Mouse (Mus musculus) embryonic facial prominence, embryonic 15.5 days (tissue): ENCODE measurements around the gene Hbb-bh1. TPM values are rescaled to one million over a fixed set of nuclear protein-coding genes. Genes with fewer than 3 reads are reported as not detected.
"Not testable (repeated sequence)": the region's sequence is repeated elsewhere in the genome, so short reads cannot be mapped to it uniquely, and the experiment has no call there.

Experiments
- ATAC-seq: fragments of 200-750 bp; cut with Nextera tagmentation; 2 replicates; pipeline ENCODE4 v1.8.0; 2017; ENCODE audit warnings: low read depth, moderate TSS enrichment; ENCODE audit not compliant: insufficient number of reproducible peaks, low FRiP score, low TSS enrichment
- H3K27ac ChIP-seq: fragments of 300-500 bp; sonication (generic); replicated peaks from 2 replicates; pipeline ENCODE4 v1.5.1; 2015; ENCODE audit warnings: mild to moderate bottlenecking, inconsistent platforms
- H3K27me3 ChIP-seq: fragments of 300-500 bp; sonication (generic); 2 replicates; pipeline ENCODE4 v1.6.1; 2015; ENCODE audit warnings: inconsistent platforms
- H3K36me3 ChIP-seq: fragments of 300-500 bp; sonication (generic); 2 replicates; pipeline ENCODE4 v1.6.1; 2015; ENCODE audit warnings: mild to moderate bottlenecking, inconsistent platforms
- H3K4me1 ChIP-seq: fragments of 300-500 bp; sonication (generic); 2 replicates; pipeline ENCODE4 v1.6.1; 2015; ENCODE audit warnings: inconsistent platforms
- H3K4me2 ChIP-seq: fragments of 300-500 bp; sonication (generic); replicated peaks from 2 replicates; pipeline ENCODE4 v1.6.1; 2015; ENCODE audit warnings: mild to moderate bottlenecking, inconsistent platforms
- H3K4me3 ChIP-seq: fragments of 300-500 bp; sonication (generic); replicated peaks from 2 replicates; pipeline ENCODE4 v1.5.1; 2015; ENCODE audit warnings: mild to moderate bottlenecking, inconsistent platforms
- H3K9ac ChIP-seq: fragments of 300-500 bp; sonication (generic); 2 replicates; pipeline ENCODE4 v1.6.1; 2015; ENCODE audit warnings: inconsistent platforms
- H3K9me3 ChIP-seq: fragments of 300-500 bp; sonication (generic); replicated peaks from 2 replicates; pipeline ENCODE4 v1.6.1; 2016; ENCODE audit warnings: inconsistent platforms
- WGBS: fragments of 180-500 bp; shearing (Covaris S2); methylation state at CpG from one replicate; pipeline ENCODE4 v1.1.7; 2015; 5-methylcytosine and 5-hydroxymethylcytosine counted together
- polyA plus RNA-seq: library from polyadenylated mRNA; unstranded; fragments of >200 nt; fragmentation: Nextera tagmentation; extraction: Ambion mirVana; gene quantifications from 2 replicates; pipeline ENCODE4 v1.2.1, GENCODE M21; 2015

Gene Hbb-bh1
- polyA plus RNA-seq, 1 experiment from 2014 or later, result 4.7 TPM

- H3K27ac ChIP-seq, result no peak overlapping the region
- no peak overlapping the region for H3K4me2 ChIP-seq
- no peak overlapping the region for H3K4me3 ChIP-seq
- no peaks in the 10 kb centered on the region for H3K9me3 ChIP-seq
- H3K27me3 ChIP-seq, result no peaks in the 10 kb centered on the region
- H3K36me3 ChIP-seq, result no peaks in the 10 kb centered on the region
- H3K9ac ChIP-seq, result no peak overlapping the region
- ATAC-seq, result no peak
- 45% methylated on average over 2 of the region's 2 CpGs for WGBS
- H3K4me1 ChIP-seq, result no peaks in the 10 kb centered on the region
These were observed 1.8 kb upstream of the Hbb-bh1 start for GRCm38 (mm10) chr7:103844525-103845325.

DNA sequence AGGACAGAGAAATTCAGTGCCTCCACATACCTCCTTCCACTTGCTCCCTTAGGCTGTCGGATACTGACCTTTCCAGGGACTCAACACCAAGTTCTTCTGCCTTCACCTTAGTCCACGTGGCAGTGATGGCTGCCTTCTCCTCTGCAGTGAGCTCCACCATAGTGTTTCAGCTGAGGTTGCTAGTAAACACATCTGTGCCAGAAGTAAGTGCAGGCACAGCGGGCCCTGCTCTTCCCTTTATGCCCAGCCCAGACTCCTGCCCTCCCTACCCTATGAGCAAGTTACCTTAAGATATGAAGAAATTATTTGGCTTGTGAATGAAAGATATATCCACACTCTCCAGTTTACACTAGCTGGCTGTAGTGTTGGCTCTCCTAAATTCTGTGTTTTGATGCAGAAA is 2.7 kb downstream of the Hbb-bh1 start, which contains the start of gene Hbb-bh2:
Hbb-bh2 (minus strand) TSS at position 253 of the 400 bp plus-strand sequence.
- no peaks in the 10 kb centered on the region for H3K27me3 ChIP-seq
- H3K9me3 ChIP-seq, result no peaks in the 10 kb centered on the region
- ATAC-seq, result no peak
- WGBS, result 65% methylated on average over 3 of the region's 3 CpGs
- H3K9ac ChIP-seq, result no peak within 1 kb of the TSS
- no peaks in the 10 kb centered on the region for H3K4me1 ChIP-seq
- H3K27ac ChIP-seq, result no peak within 1 kb of the TSS
- H3K36me3 ChIP-seq, result no peaks in the 10 kb centered on the region
- H3K4me3 ChIP-seq, result no peak within 1 kb of the TSS
- H3K4me2 ChIP-seq, result no peak within 1 kb of the TSS

DNA sequence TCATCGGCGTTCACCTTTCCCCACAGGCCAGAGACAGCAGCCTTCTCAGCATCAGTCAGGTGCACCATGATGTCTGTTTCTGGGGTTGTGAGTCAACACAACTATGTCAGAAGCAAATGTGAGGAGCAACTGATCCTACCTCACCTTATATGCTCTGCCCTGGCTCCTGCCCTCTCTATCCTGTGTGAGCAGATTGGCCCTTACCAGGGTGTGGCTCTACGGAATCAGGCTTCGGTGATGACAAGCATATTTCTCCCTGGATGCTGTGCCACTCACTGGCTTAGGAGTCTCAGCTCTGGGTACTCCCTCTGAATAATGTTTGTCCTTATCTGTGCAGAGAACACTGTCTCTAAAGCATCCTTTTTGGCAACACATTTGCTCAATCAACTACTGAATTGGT is 15.2 kb downstream of the Hbb-bh1 start, which contains the start of gene Hbb-bs:
Hbb-bs (minus strand) TSS at position 289 of the 400 bp plus-strand sequence.
- 90% methylated on average over 4 of the region's 4 CpGs for WGBS
- no peak for ATAC-seq
- no peak within 1 kb of the TSS for H3K9ac ChIP-seq

GRCm38 (mm10) chr7:103827139-103827538 is 15.8 kb downstream of the Hbb-bh1 start:
- H3K27ac ChIP-seq, H3K9ac ChIP-seq, H3K9me3 ChIP-seq, H3K4me3 ChIP-seq, H3K4me2 ChIP-seq, H3K36me3 ChIP-seq, ATAC-seq, H3K4me1 ChIP-seq, H3K27me3 ChIP-seq: not testable (repeated sequence)
- no CpG with 5 or more reads among the region's 2 CpGs for WGBS

More for the DNA sequence above, 15.2 kb downstream of the Hbb-bh1 start, which contains the start of gene Hbb-bs:
- no peaks in the 10 kb centered on the region for H3K9me3 ChIP-seq
- no peaks in the 10 kb centered on the region for H3K27me3 ChIP-seq
- H3K36me3 ChIP-seq, result no peaks in the 10 kb centered on the region
- H3K4me1 ChIP-seq, result no peaks in the 10 kb centered on the region
- H3K4me2 ChIP-seq, result no peak within 1 kb of the TSS
- H3K27ac ChIP-seq, result no peak within 1 kb of the TSS
- no peak within 1 kb of the TSS for H3K4me3 ChIP-seq

DNA sequence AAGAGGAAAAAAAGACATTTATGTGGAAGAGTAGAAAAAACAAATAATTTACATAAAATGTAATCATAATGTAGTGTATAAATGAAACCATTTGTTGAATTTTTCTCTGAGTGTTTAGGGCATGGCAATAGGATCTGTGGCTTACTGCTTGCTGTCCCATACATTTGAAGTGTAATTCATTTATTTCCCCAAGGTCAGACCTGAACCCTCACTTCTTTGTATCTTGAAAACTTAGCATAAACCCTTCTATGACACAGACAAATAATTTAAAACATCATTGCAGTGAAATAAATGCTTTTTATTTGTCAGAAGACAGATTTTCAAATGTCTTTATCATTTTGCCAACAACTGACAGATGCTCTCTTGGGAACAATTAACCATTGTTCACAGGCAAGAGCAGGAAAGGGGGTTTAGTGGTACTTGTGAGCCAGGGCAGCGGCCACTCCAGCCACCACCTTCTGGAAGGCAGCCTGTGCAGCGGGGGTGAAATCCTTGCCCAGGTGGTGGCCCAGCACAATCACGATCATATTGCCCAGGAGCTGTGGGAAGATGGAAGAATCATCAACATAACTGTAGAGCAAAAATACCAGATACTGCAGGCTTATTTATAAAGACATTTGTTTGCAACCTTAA is 16.6 kb downstream of the Hbb-bh1 start:
- no peak for ATAC-seq
- H3K4me2 ChIP-seq, result no peak overlapping the region
- H3K9ac ChIP-seq, result no peak overlapping the region
- H3K27me3 ChIP-seq, result no peaks in the 10 kb centered on the region
- no peak overlapping the region for H3K27ac ChIP-seq
- WGBS, result 53% methylated on average over 3 of the region's 3 CpGs
- H3K9me3 ChIP-seq, result no peaks in the 10 kb centered on the region
- no peaks in the 10 kb centered on the region for H3K36me3 ChIP-seq
- H3K4me1 ChIP-seq, result no peaks in the 10 kb centered on the region
- no peak overlapping the region for H3K4me3 ChIP-seq

DNA sequence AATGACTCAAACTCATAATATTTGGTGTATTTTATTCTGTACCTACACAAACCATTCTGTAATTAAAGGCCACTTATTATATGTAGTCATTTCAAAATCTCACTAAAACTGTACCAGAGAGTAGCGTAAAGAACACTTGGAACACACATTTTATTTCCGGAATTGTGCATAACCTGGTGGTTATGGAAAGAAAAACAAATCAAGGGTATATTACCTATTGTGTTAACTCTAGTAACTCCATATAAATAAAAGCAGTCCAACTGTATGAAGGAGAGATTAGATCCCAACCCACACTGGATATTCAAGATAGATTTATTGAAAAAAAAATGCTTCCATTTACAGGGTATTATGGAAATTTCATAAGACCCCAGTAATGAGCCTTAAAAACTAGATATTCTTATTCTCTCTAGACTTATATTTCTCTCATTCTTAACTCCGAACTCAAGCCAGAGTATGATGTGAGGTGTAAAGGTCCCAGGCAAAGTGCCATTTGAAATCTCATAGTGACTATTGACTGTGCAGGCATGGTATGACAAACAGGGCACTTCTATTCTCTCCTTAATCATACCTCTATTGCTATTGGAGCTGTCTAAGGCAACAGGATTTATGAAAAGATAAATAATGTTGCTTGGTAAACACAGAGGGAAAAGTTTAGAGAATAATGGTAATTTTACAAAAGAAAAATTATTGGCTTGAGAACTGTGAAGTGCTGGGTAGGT is 17.3 kb downstream of the Hbb-bh1 start:
- H3K27me3 ChIP-seq, result no peaks in the 10 kb centered on the region
- no peak for ATAC-seq
- no peaks in the 10 kb centered on the region for H3K9me3 ChIP-seq

GRCm38 (mm10) chr7:103824597-103824996 is 18.4 kb downstream of the Hbb-bh1 start:
- no peaks in the 10 kb centered on the region for H3K36me3 ChIP-seq
- H3K9ac ChIP-seq, result no peak overlapping the region
- no peak for ATAC-seq
- no peak overlapping the region for H3K4me3 ChIP-seq
- H3K4me2 ChIP-seq, result no peak overlapping the region
- 77% methylated on average over 2 of the region's 2 CpGs for WGBS
- H3K27me3 ChIP-seq, result no peaks in the 10 kb centered on the region
- no peaks in the 10 kb centered on the region for H3K9me3 ChIP-seq
- no peak overlapping the region for H3K27ac ChIP-seq
- H3K4me1 ChIP-seq, result no peaks in the 10 kb centered on the region

More for the DNA sequence above, 17.3 kb downstream of the Hbb-bh1 start:
- H3K4me3 ChIP-seq, result no peak overlapping the region
- H3K36me3 ChIP-seq, result no peaks in the 10 kb centered on the region
- WGBS, result 88% methylated on average over 3 of the region's 3 CpGs
- H3K4me2 ChIP-seq, result no peak overlapping the region
- H3K27ac ChIP-seq, result no peak overlapping the region
- no peak overlapping the region for H3K9ac ChIP-seq
- no peaks in the 10 kb centered on the region for H3K4me1 ChIP-seq

- H3K9ac ChIP-seq, H3K27ac ChIP-seq, ATAC-seq, H3K4me2 ChIP-seq, H3K4me1 ChIP-seq, H3K27me3 ChIP-seq, H3K4me3 ChIP-seq, H3K9me3 ChIP-seq, H3K36me3 ChIP-seq: not testable (repeated sequence)
- 100% methylated on average over 1 of the region's 2 CpGs for WGBS
These were observed 27.9 kb downstream of the Hbb-bh1 start for GRCm38 (mm10) chr7:103815085-103815484.

GRCm38 (mm10) chr7:103813766-103814165 is 29.2 kb downstream of the Hbb-bh1 start, which contains the start of gene Hbb-bt:
Hbb-bt (minus strand) TSS chr7:103813996.
- no peaks in the 10 kb centered on the region for H3K27me3 ChIP-seq
- no peaks in the 10 kb centered on the region for H3K36me3 ChIP-seq
- H3K27ac ChIP-seq, result no peak within 1 kb of the TSS
- H3K4me2 ChIP-seq, result no peak within 1 kb of the TSS
- WGBS, result 89% methylated on average over 3 of the region's 3 CpGs
- H3K9ac ChIP-seq, result no peak within 1 kb of the TSS
- H3K4me3 ChIP-seq, result no peak within 1 kb of the TSS
- H3K4me1 ChIP-seq, result no peaks in the 10 kb centered on the region
- no peaks in the 10 kb centered on the region for H3K9me3 ChIP-seq
- ATAC-seq, result no peak

DNA sequence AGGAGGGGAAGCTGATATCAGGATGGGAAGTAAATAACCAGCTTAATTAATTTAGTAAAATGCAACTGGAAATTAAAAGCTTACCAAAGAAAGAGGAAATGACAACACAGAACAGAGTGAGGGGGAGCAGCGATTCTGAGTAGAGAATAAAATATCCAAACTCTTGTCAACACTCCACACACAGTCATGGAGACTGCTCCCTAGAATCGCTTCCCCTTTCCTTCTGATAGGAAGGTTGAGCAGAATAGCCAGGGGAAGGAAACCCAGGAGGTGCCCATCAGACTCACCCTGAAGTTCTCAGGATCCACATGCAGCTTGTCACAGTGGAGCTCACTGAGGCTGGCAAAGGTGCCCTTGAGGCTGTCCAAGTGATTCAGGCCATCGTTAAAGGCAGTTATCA is 29.8 kb downstream of the Hbb-bh1 start:
- ATAC-seq, H3K9me3 ChIP-seq: not testable (repeated sequence)

DNA sequence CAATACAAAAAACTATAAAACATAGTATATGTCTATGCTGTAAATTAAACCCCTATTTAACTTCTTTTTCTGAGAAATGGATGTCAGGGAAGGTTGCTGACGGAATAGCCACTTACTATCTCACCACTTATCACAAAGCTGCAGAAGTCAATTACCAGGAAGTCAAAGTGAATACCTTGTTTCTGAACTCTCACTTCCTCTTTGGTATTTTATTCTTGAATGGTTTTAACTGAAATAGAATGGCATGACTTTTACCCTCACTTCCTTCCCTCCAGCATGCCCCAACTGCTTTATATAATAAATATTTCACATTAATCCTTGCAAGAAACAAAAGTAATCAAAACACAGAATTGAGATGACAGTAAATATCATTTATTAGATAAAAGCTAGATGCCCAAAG is 30.8 kb downstream of the Hbb-bh1 start:
- Histone ChIP-seq H3K27me3 (no peaks in the 10 kb centered on the region), H3K9me3 (no peaks in the 10 kb centered on the region), H3K4me3 (no peak overlapping the region), H3K4me2 (no peak overlapping the region), H3K9ac (no peak overlapping the region), H3K36me3 (no peaks in the 10 kb centered on the region), H3K27ac (no peak overlapping the region), H3K4me1 (no peaks in the 10 kb centered on the region)
- no peak for ATAC-seq
- WGBS, result 44% methylated on average over 1 of the region's 1 CpGs

More for the DNA sequence above, 29.8 kb downstream of the Hbb-bh1 start:
- WGBS, result no CpG with 5 or more reads among the region's 3 CpGs
- H3K27me3 ChIP-seq, H3K4me2 ChIP-seq, H3K4me3 ChIP-seq, H3K27ac ChIP-seq, H3K36me3 ChIP-seq, H3K9ac ChIP-seq, H3K4me1 ChIP-seq: not testable (repeated sequence)
